Mouse (Mus musculus) intestine, postnatal 0 days (tissue): ENCODE results near the gene Tgm7. TPM values are rescaled to one million over a fixed set of nuclear protein-coding genes. Genes with fewer than 3 reads are reported as not detected.

ENCODE experiments used
- ATAC-seq: fragments of 200-750 bp; cut with Nextera tagmentation; 2 replicates; pipeline ENCODE4 v1.8.0; 2017; ENCODE audit warnings: mild to moderate bottlenecking, moderate TSS enrichment, moderate library complexity
- H3K27ac ChIP-seq: fragments of 300-500 bp; sonication (generic); 2 replicates; pipeline ENCODE4 v1.5.1; 2014; ENCODE audit warnings: mild to moderate bottlenecking, low read depth, low read length, moderate library complexity
- H3K27me3 ChIP-seq: fragments of 300-500 bp; sonication (generic); replicated peaks from 2 replicates; pipeline ENCODE4 v1.6.1; 2014; ENCODE audit warnings: low read length, mixed read lengths; ENCODE audit not compliant: control insufficient read depth, insufficient read depth
- H3K36me3 ChIP-seq: fragments of 300-500 bp; sonication (generic); 2 replicates; pipeline ENCODE4 v1.6.1; 2014; ENCODE audit warnings: mild to moderate bottlenecking, moderate library complexity; ENCODE audit not compliant: control insufficient read depth, insufficient read depth
- H3K4me1 ChIP-seq: fragments of 300-500 bp; sonication (generic); replicated peaks from 2 replicates; pipeline ENCODE4 v1.6.1; 2014; ENCODE audit warnings: antibody characterized with exemption, low read length, mixed read lengths; ENCODE audit not compliant: control insufficient read depth, insufficient read depth
- H3K4me2 ChIP-seq: fragments of 300-500 bp; sonication (generic); replicated peaks from 2 replicates; pipeline ENCODE4 v1.6.1; 2014; ENCODE audit warnings: low read depth, mild to moderate bottlenecking, moderate library complexity
- H3K4me3 ChIP-seq: fragments of 300-500 bp; sonication (generic); 2 replicates; pipeline ENCODE4 v1.5.1; 2014; ENCODE audit warnings: low read depth, low read length
- H3K9ac ChIP-seq: fragments of 300-500 bp; sonication (generic); 2 replicates; pipeline ENCODE4 v1.6.1; 2014; ENCODE audit warnings: mild to moderate bottlenecking, low read depth, low read length
- H3K9me3 ChIP-seq: fragments of 300-500 bp; sonication (generic); 2 replicates; pipeline ENCODE4 v1.6.1; 2016; ENCODE audit warnings: mixed run types; ENCODE audit not compliant: control insufficient read depth
- CTCF ChIP-seq: sonication (generic); IDR thresholded peaks from 2 replicates; pipeline ENCODE4 v1.5.1; 2016; ENCODE audit warnings: low read depth, mild to moderate bottlenecking, control low read depth, antibody characterized with exemption, moderate library complexity
- whole genome bisulfite sequencing: fragments of 180-500 bp; shearing (Covaris S2); extraction: QIAGEN DNeasy Blood & Tissue Kit; methylation state at CpG from one replicate; pipeline ENCODE4 v1.1.7; 2014; 5-methylcytosine and 5-hydroxymethylcytosine counted together
- polyA plus RNA-seq: library from polyadenylated mRNA; unstranded; fragments of >200 nt; fragmentation: Nextera tagmentation; extraction: Ambion mirVana; gene quantifications from 2 replicates; pipeline ENCODE4 v1.2.1, GENCODE M21; 2015

Tgm7 gene
- polyA plus RNA-seq, 1 experiment from 2014 or later, result not detected

DNA sequence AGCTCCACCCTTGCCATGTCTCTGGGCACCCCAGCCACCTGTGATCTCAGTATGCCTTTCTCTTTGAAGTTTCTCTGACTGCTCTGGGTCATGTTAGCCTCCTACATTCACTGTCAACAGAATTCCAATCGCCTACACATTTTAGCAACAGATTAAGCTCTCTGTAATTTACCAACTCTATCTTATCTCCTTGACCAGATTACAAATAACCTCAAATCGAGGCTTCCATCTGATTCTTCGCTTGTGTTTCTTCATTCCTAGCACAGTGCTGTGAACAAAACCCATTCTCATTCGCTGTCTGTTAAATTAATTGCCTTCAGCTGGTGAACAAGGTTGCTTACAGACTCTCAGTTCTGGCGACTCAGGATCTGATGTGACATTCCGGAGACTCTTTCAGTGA is 51.6 kb downstream of the Tgm7 start:
- no peak overlapping the region for H3K9ac ChIP-seq
- no peaks in the 10 kb centered on the region for H3K27me3 ChIP-seq
- no peak for ATAC-seq
- no peaks in the 10 kb centered on the region for H3K4me1 ChIP-seq
- H3K4me2 ChIP-seq, result no peak overlapping the region
- WGBS, result 46% methylated on average over 6 of the region's 6 CpGs
- no peaks in the 10 kb centered on the region for H3K36me3 ChIP-seq
- no peak for TF ChIP-seq CTCF
- H3K9me3 ChIP-seq, result no peaks in the 10 kb centered on the region
- no peak overlapping the region for H3K27ac ChIP-seq
- H3K4me3 ChIP-seq, result no peak overlapping the region

DNA sequence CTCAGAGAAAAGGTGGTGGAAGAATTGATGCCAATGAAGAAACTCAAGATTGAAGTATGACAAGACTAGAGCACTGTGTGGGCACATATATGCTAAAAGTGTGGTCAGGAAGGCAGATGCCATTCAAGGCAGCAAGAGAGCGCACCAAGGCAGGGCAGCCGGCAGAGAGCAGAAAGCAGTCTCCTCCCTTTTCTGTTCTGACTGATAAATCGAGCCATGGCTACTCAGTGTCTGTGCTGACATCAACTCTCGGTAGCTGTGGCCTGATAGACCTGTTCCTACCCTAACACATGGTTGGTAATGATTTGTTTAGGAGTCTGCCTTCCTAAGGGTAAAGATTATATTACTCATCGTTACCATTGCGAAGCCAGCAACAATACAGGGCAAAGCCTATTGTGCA is 53.7 kb downstream of the Tgm7 start:
- no peaks in the 10 kb centered on the region for H3K27me3 ChIP-seq
- no peak overlapping the region for H3K27ac ChIP-seq
- WGBS, result 81% methylated on average over 6 of the region's 6 CpGs
- no peak overlapping the region for H3K9ac ChIP-seq
- H3K9me3 ChIP-seq, result no peaks in the 10 kb centered on the region
- TF ChIP-seq CTCF, result no peak
- H3K4me2 ChIP-seq, result no peak overlapping the region
- no peaks in the 10 kb centered on the region for H3K36me3 ChIP-seq
- H3K4me1 ChIP-seq, result no peaks in the 10 kb centered on the region
- H3K4me3 ChIP-seq, result no peak overlapping the region
- ATAC-seq, result no peak

DNA sequence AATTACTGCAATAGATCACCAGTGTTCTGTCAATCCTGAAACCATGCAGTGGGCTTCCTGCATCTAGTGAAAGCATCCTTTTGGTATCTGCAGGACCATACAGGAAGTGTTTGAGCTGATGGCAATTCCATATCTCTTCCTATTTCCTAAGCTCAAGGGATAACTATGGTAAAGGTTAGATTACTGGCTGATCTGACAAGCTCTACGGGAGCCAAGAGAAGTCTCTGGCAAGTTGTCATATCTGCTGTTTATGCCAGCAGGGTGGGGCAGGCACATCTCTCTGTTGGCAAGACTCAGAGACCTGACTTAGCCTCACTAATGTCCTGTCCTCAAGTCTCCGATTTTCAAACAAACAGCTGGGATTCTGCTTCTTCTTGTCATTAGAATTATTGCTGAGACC is 55.5 kb downstream of the Tgm7 start:
- whole genome bisulfite sequencing, result 58% methylated on average over 2 of the region's 2 CpGs
- Histone ChIP-seq H3K27ac (no peak overlapping the region), H3K36me3 (no peaks in the 10 kb centered on the region), H3K4me2 (no peak overlapping the region), H3K4me3 (no peak overlapping the region), H3K9me3 (no peaks in the 10 kb centered on the region), H3K27me3 (no peaks in the 10 kb centered on the region), H3K4me1 (no peaks in the 10 kb centered on the region), H3K9ac (no peak overlapping the region)
- no peak for ATAC-seq
- TF ChIP-seq CTCF, result no peak

GRCm38 (mm10) chr2:121052176-121052575 is 57.4 kb downstream of the Tgm7 start:
- Histone ChIP-seq H3K27me3 (no peaks in the 10 kb centered on the region), H3K9me3 (no peaks in the 10 kb centered on the region), H3K36me3 (no peaks in the 10 kb centered on the region), H3K4me2 (no peak overlapping the region), H3K4me1 (no peaks in the 10 kb centered on the region), H3K9ac (no peak overlapping the region), H3K4me3 (no peak overlapping the region), H3K27ac (no peak overlapping the region)
- WGBS, result 88% methylated on average over 5 of the region's 5 CpGs
- ATAC-seq, result no peak
- no peak for TF ChIP-seq CTCF

DNA sequence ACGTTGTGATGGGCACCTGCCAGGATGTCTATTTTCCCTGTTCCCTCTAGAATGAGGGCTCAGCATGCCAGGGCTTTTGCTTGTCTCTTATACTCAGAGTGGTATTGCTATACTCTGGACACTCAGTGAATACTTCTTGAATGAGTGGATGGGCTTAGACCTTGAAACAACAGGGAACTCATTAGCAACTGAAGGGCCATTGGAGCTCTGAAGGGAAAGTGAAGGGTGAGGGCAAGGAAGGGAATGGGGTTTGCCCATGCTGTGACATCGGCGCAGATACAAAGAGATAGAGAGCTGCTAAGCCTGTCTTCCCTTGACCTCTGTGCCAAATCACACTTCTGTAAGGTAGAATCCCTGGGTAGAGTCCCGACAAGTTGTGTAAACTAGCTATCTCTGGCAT is 63.9 kb downstream of the Tgm7 start:
- Histone ChIP-seq H3K9me3 (no peaks in the 10 kb centered on the region), H3K27ac (no peak overlapping the region), H3K9ac (no peak overlapping the region), H3K36me3 (no peaks in the 10 kb centered on the region), H3K4me2 (no peak overlapping the region), H3K4me3 (no peak overlapping the region), H3K4me1 (no peaks in the 10 kb centered on the region), H3K27me3 (no peaks in the 10 kb centered on the region)
- ATAC-seq, result no peak
- TF ChIP-seq CTCF, result no peak
- 77% methylated on average over 4 of the region's 4 CpGs for WGBS

Other genes with a start within 250 kb of the Tgm7 start
- gene Ubr1, start 139.1 kb downstream of the Tgm7 start, polyA plus RNA-seq, result 6.5 and 7.1 TPM in 2 replicates
- 13.7 and 14.8 TPM in 2 replicates for gene Tmem62, start 132.8 kb downstream of the Tgm7 start, polyA plus RNA-seq
- gene Ccndbp1, start 101.4 kb downstream of the Tgm7 start, polyA plus RNA-seq, result 40.5 and 42.0 TPM in 2 replicates
- gene Epb42, start 72.7 kb downstream of the Tgm7 start, polyA plus RNA-seq, result 0.47 and 0.50 TPM in 2 replicates
- 0.07 and 0.09 TPM in 2 replicates for gene Tgm5, start 24.0 kb downstream of the Tgm7 start, polyA plus RNA-seq
- 7.1 and 8.2 TPM in 2 replicates for gene Adal, start 30.6 kb upstream of the Tgm7 start, polyA plus RNA-seq
- gene Lcmt2, start 30.9 kb upstream of the Tgm7 start, polyA plus RNA-seq, result 14.3 and 14.8 TPM in 2 replicates
- 12.3 and 14.4 TPM in 2 replicates for gene Tubgcp4, start 60.9 kb upstream of the Tgm7 start, polyA plus RNA-seq
- 6.0 and 7.1 TPM in 2 replicates for gene Zscan29, start 61.3 kb upstream of the Tgm7 start, polyA plus RNA-seq
- gene Trp53bp1, start 161.6 kb upstream of the Tgm7 start, polyA plus RNA-seq, result 5.8 and 6.6 TPM in 2 replicates
- gene Map1a, start 179.8 kb upstream of the Tgm7 start, polyA plus RNA-seq, result 1.0 and 1.3 TPM in 2 replicates
- 19.2 and 25.0 TPM in 2 replicates for gene Ppip5k1, start 245.6 kb upstream of the Tgm7 start, polyA plus RNA-seq
- gene Ckmt1, start 247.9 kb upstream of the Tgm7 start, polyA plus RNA-seq, result 1,214 and 1,240 TPM in 2 replicates